Mouse (Mus musculus) heart, adult 2 months (tissue): ENCODE results near the gene Pde4b. TPM values are rescaled to one million over a fixed set of nuclear protein-coding genes. Genes with fewer than 3 reads are reported as not detected.

Source experiments
- DNase-seq, 2 experiments: peaks; one replicate each; pipeline ENCODE4 v3.0.0; 2021
- H3K27ac ChIP-seq: fragments of 200-600 bp; 2 replicates; pipeline ENCODE4 v1.8.1; 2022
- H3K27me3 ChIP-seq: fragments of 200-500 bp; 2 replicates; pipeline ENCODE4 v1.6.1; 2012; ENCODE audit warnings: mild to moderate bottlenecking, low read length, inconsistent platforms, mixed read lengths; ENCODE audit not compliant: control insufficient read depth, insufficient read depth
- H3K36me3 ChIP-seq: fragments of 200-500 bp; 2 replicates; pipeline ENCODE4 v1.6.1; 2012; ENCODE audit warnings: low read length, inconsistent platforms; ENCODE audit not compliant: control insufficient read depth, insufficient read depth
- H3K4me1 ChIP-seq: fragments of 200-500 bp; 2 replicates; pipeline ENCODE4 v1.6.1; 2011; ENCODE audit warnings: low read length; ENCODE audit not compliant: control insufficient read depth, insufficient read depth
- H3K4me3 ChIP-seq: fragments of 200-600 bp; 2 replicates; pipeline ENCODE4 v1.8.1; 2022
- H3K79me2 ChIP-seq: fragments of 200-500 bp; replicated peaks from 2 replicates; pipeline ENCODE4 v1.6.1; 2012; ENCODE audit warnings: mild to moderate bottlenecking, inconsistent platforms, low read length, moderate library complexity, mixed read lengths; ENCODE audit not compliant: control insufficient read depth, insufficient read depth
- H3K9ac ChIP-seq: fragments of 200-500 bp; 2 replicates; pipeline ENCODE4 v1.6.1; 2012; ENCODE audit warnings: low read depth, mild to moderate bottlenecking, control low read depth, inconsistent platforms, low read length, mixed read lengths
- CTCF ChIP-seq: fragments of 200-600 bp; IDR thresholded peaks from 2 replicates; pipeline ENCODE4 v1.8.1; 2022; ENCODE audit warnings: antibody characterized with exemption, mild to moderate bottlenecking, moderate library complexity
- EP300 ChIP-seq: fragments of 200-500 bp; IDR thresholded peaks from 2 replicates; pipeline ENCODE4 v1.6.1; 2011; ENCODE audit warnings: low read depth, low read length, control low read depth; ENCODE audit not compliant: insufficient read depth
- POLR2A ChIP-seq: fragments of 200-500 bp; IDR thresholded peaks from 2 replicates; pipeline ENCODE4 v1.6.1; 2011; ENCODE audit warnings: mild to moderate bottlenecking, low read depth, low read length, control low read depth; ENCODE audit not compliant: insufficient read depth
- WGBS: fragments of 180-500 bp; shearing (Covaris S2); methylation state at CpG from one replicate; pipeline ENCODE4 v1.1.7; 2018; 5-methylcytosine and 5-hydroxymethylcytosine counted together
- intact Hi-C: fragments of 180-260 bp; cut with DNase I; formaldehyde crosslinking; loops from one replicate; pipeline ENCODE4 v1.15.1; 2025
- polyA plus RNA-seq: library from polyadenylated mRNA; depleted of rRNA; stranded (reverse); fragments of >200 nt; gene quantifications from 2 replicates; pipeline ENCODE4 v1.2.3, GENCODE M21; 2012
- total RNA-seq, 2 experiments: library from RNA; stranded (reverse); gene quantifications; 2 replicates each; pipeline ENCODE4 v1.2.3; 2021

Pde4b gene
- total and polyA plus RNA-seq, 3 experiments = 16.3 to 29.4 (median 28.2) TPM

DNA sequence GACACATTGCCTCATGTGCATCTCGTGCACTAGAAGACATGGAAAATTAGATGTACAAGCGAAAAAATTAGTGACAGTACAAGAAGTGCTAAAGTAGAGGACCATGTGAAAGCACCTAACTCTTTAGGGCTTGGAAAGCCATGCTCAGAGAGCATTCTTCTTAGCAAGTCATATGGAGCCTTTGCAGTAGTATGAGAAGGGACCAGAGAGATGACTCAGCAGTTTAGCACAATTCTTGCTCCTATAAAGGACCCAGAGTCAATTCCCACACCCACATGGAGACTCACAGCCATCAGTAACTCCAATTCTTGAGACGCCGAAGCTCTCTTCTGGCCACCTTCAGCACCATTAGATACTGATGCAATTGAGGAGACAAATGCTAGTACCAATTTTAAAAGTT lies 525.3 kb downstream of the Pde4b start:
- TF ChIP-seq CTCF = no peak
- H3K79me2 ChIP-seq = no peaks in the 10 kb centered on the region
- no peaks in the 10 kb centered on the region; the same call in none of the 2 replicates for H3K4me1 ChIP-seq
- 94% methylated on average over 4 of the region's 4 CpGs for WGBS
- intact Hi-C loops = no loop called here
- H3K27me3 ChIP-seq = no peaks in the 10 kb centered on the region
- no peak overlapping the region for H3K9ac ChIP-seq
- H3K36me3 ChIP-seq = peaks cover 3% of the 10 kb centered on the region
- no peak overlapping the region for H3K27ac ChIP-seq
- no peak overlapping the region for H3K4me3 ChIP-seq
- DNase-seq = no peak

GRCm38 (mm10) chr4:102617774-102618173 lies 530.4 kb downstream of the Pde4b start:
- Histone ChIP-seq H3K36me3 (no peaks in the 10 kb centered on the region), H3K4me1 (no peaks in the 10 kb centered on the region; the same call in 1 of the 2 replicates), H3K79me2 (no peaks in the 10 kb centered on the region), H3K9ac (no peak overlapping the region), H3K27me3 (no peaks in the 10 kb centered on the region), H3K4me3 (no peak overlapping the region), H3K27ac (no peak overlapping the region)
- no peak for DNase-seq
- TF ChIP-seq EP300 (no peak), CTCF (no peak), POLR2A (no peak)
- intact Hi-C loops = no loop called here
- WGBS = 51% methylated on average over 4 of the region's 4 CpGs

- Histone ChIP-seq H3K36me3 (no peaks in the 10 kb centered on the region), H3K27ac (no peak overlapping the region), H3K4me1 (no peaks in the 10 kb centered on the region; the same call in 1 of the 2 replicates), H3K9ac (no peak overlapping the region), H3K27me3 (no peaks in the 10 kb centered on the region), H3K79me2 (no peaks in the 10 kb centered on the region), H3K4me3 (no peak overlapping the region)
- DNase-seq = no peak
- intact Hi-C loops = no loop called here
- WGBS = 97% methylated on average over 3 of the region's 3 CpGs
- no peak for TF ChIP-seq EP300
- no peak for TF ChIP-seq POLR2A
- TF ChIP-seq CTCF = no peak
Measured at GRCm38 (mm10) chr4:102618609-102619008, 531.3 kb downstream of the Pde4b start.

DNA sequence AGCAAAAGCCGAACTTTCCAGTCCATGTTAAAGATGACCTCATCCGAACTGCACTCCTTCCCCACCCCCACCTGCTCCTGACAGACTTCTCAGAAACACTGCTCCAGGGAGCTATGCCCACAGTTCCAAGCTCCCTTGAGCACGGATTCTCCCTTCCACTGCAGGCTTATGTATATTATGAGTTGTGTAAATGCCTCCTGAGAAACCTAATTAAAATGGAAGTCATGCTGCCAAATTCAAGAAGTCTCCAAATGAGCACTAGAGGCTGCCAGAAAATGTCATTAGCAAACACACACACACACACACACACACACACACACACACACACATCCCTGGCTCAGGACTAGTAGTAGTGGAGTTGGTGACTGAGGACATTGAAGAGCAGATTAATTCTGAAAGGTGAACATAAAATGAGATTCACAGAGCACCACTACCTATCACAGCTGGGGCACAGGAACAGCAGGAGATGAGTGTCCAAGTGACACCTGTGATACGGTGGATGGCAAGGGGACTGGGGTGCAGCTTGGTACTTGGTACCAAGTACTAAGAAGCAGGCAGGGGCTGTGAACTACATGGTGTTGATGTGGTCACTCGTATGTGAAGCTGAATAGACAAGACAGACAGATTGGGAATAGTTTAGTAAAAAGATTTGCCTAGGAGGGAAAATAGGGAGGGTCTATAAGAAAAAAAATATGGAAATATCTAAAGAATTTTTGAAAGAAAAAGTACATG lies 533.0 kb downstream of the Pde4b start:
- 67% methylated on average over 4 of the region's 5 CpGs for WGBS
- intact Hi-C loops = no loop called here
- peaks cover 2% of the 10 kb centered on the region for H3K4me1 ChIP-seq

GRCm38 (mm10) chr4:102621120-102621519 lies 533.8 kb downstream of the Pde4b start:
- no peaks in the 10 kb centered on the region for H3K36me3 ChIP-seq
- intact Hi-C loops = no loop called here
- H3K79me2 ChIP-seq = no peaks in the 10 kb centered on the region
- no peak for TF ChIP-seq CTCF
- no peak for TF ChIP-seq POLR2A
- TF ChIP-seq EP300 = no peak
- H3K4me3 ChIP-seq = no peak overlapping the region
- peaks cover 2% of the 10 kb centered on the region for H3K4me1 ChIP-seq
- H3K27ac ChIP-seq = no peak overlapping the region
- no peaks in the 10 kb centered on the region for H3K27me3 ChIP-seq
- H3K9ac ChIP-seq = no peak overlapping the region
- DNase-seq = no peak
- 95% methylated on average over 2 of the region's 2 CpGs for WGBS

More for the DNA sequence above, 533.0 kb downstream of the Pde4b start:
- DNase-seq = no peak
- no peak overlapping the region for H3K4me3 ChIP-seq
- H3K27me3 ChIP-seq = no peaks in the 10 kb centered on the region
- TF ChIP-seq POLR2A (no peak), EP300 (no peak), CTCF (no peak)
- no peaks in the 10 kb centered on the region for H3K79me2 ChIP-seq
- H3K36me3 ChIP-seq = no peaks in the 10 kb centered on the region
- no peak overlapping the region for H3K9ac ChIP-seq
- H3K27ac ChIP-seq = no peak overlapping the region

- Histone ChIP-seq H3K4me1 (peaks cover 2% of the 10 kb centered on the region), H3K4me3 (no peak overlapping the region), H3K27ac (no peak overlapping the region), H3K9ac (no peak overlapping the region), H3K79me2 (no peaks in the 10 kb centered on the region), H3K36me3 (no peaks in the 10 kb centered on the region), H3K27me3 (no peaks in the 10 kb centered on the region)
- intact Hi-C loops = no loop called here
- no peak for TF ChIP-seq POLR2A
- no peak for TF ChIP-seq CTCF
- no peak for DNase-seq
- WGBS = 95% methylated on average over 5 of the region's 5 CpGs
Measured at GRCm38 (mm10) chr4:102622977-102623376, 535.6 kb downstream of the Pde4b start.
